In genomic region chr3:27899012-27899726, GRCm38 (mm10) we compare ENCODE assay signal across 10 mouse cellular contexts. TPM values are rescaled to one million over a fixed set of nuclear protein-coding genes. Genes with fewer than 3 reads are reported as not detected.
DNase-seq lines count a peak whose midpoint lies in the region; ATAC-seq and TF ChIP-seq lines count a peak whose summit lies in the region.
"Had no signal": no experiment of that assay in that cellular context is flagged by ENCODE, and none has a peak within 500 bp of the region (broad histone marks: within the 10 kb centered on the region; RNA-seq: fewer than 3 reads in every experiment).

No protein-coding gene starts in this region.

- H3K27me3 ChIP-seq in neural tube, embryonic 15.5 days (replicated peaks), result no peaks in the 10 kb centered on the region
- no peaks in the 10 kb centered on the region for H3K27me3 ChIP-seq in intestine, postnatal 0 days (replicated peaks; ENCODE audit: control insufficient read depth, insufficient read depth, low read length)
- H3K27me3 ChIP-seq in stomach, postnatal 0 days (ENCODE audit: control insufficient read depth, insufficient read depth, low read length), result no peaks in the 10 kb centered on the region
- H3K27me3 ChIP-seq: hindbrain, embryonic 15.5 days had no signal

- 72% methylated on average over 13 of the region's 13 CpGs for WGBS in neural tube, embryonic 15.5 days
- 22% methylated on average over 13 of the region's 13 CpGs for WGBS in intestine, postnatal 0 days
- 23% methylated on average over 13 of the region's 13 CpGs for WGBS in stomach, postnatal 0 days

- no peaks in the 10 kb centered on the region for H3K9me3 ChIP-seq in neural tube, embryonic 15.5 days (replicated peaks)
- H3K9me3 ChIP-seq in intestine, postnatal 0 days (ENCODE audit: control insufficient read depth), result no peaks in the 10 kb centered on the region
- no peaks in the 10 kb centered on the region for H3K9me3 ChIP-seq in stomach, postnatal 0 days (ENCODE audit: control insufficient read depth, low read length)
- H3K9me3 ChIP-seq: hindbrain, embryonic 15.5 days had no signal

- intact Hi-C loops in gastrocnemius, postnatal 36 days (cut with DNase I), result no loop called here

- no peak for ATAC-seq in neural tube, embryonic 15.5 days (ENCODE audit: low FRiP score)
- ATAC-seq in intestine, postnatal 0 days, result peak; percentile 63
- ATAC-seq in stomach, postnatal 0 days (ENCODE audit: low FRiP score, low TSS enrichment), result peak; percentile 75

- no peaks in the 10 kb centered on the region for H3K36me3 ChIP-seq in neural tube, embryonic 15.5 days
- no peaks in the 10 kb centered on the region for H3K36me3 ChIP-seq in intestine, postnatal 0 days (ENCODE audit: control insufficient read depth, insufficient read depth)
- H3K36me3 ChIP-seq in stomach, postnatal 0 days (ENCODE audit: control insufficient read depth, insufficient read depth, low read length), result no peaks in the 10 kb centered on the region
- H3K36me3 ChIP-seq: hindbrain, embryonic 15.5 days had no signal

- H3K27ac ChIP-seq in neural tube, embryonic 15.5 days (replicated peaks), result no peak overlapping the region
- 0 out of 2 replicates have a peak overlapping the region, but pooled peaks have one; percentile 2 for H3K27ac ChIP-seq in intestine, postnatal 0 days (ENCODE audit: low read depth, low read length)
- H3K27ac ChIP-seq in stomach, postnatal 0 days (replicated peaks), result peak overlapping the region; percentile 73
- H3K27ac ChIP-seq: hindbrain, embryonic 15.5 days had no signal

- no peak overlapping the region for H3K4me3 ChIP-seq in neural tube, embryonic 15.5 days (replicated peaks)
- H3K4me3 ChIP-seq in intestine, postnatal 0 days (ENCODE audit: low read depth, low read length), result no peak overlapping the region
- H3K4me3 ChIP-seq in stomach, postnatal 0 days (ENCODE audit: low read depth, low read length), result no peak overlapping the region
- H3K4me3 ChIP-seq: hindbrain, embryonic 15.5 days had no signal

- H3K4me1 ChIP-seq in neural tube, embryonic 15.5 days, result no peaks in the 10 kb centered on the region
- peaks cover 9% of the 10 kb centered on the region for H3K4me1 ChIP-seq in intestine, postnatal 0 days (replicated peaks; ENCODE audit: control insufficient read depth, insufficient read depth, low read length)
- H3K4me1 ChIP-seq in stomach, postnatal 0 days (replicated peaks; ENCODE audit: control insufficient read depth, insufficient read depth), result peaks cover 5% of the 10 kb centered on the region
- H3K4me1 ChIP-seq: hindbrain, embryonic 15.5 days had no signal

- TF ChIP-seq CTCF in intestine, postnatal 0 days (IDR thresholded peaks at IDR 0.05; ENCODE audit: low read depth), result peak; percentile 44
- peak; percentile 31; the same call in 1 of the 2 replicates for TF ChIP-seq CTCF in stomach, postnatal 0 days (IDR thresholded peaks at IDR 0.05; ENCODE audit: low read depth)

- no peak overlapping the region for H3K4me2 ChIP-seq in neural tube, embryonic 15.5 days
- H3K4me2 ChIP-seq in intestine, postnatal 0 days (replicated peaks; ENCODE audit: low read depth), result 0 out of 2 replicates have a peak overlapping the region, but pooled peaks have one; percentile 0
- H3K4me2 ChIP-seq in stomach, postnatal 0 days (replicated peaks; ENCODE audit: low read depth), result no peak overlapping the region
- H3K4me2 ChIP-seq: hindbrain, embryonic 15.5 days had no signal

- H3K9ac ChIP-seq in neural tube, embryonic 15.5 days (replicated peaks), result no peak overlapping the region
- no peak overlapping the region for H3K9ac ChIP-seq in intestine, postnatal 0 days (ENCODE audit: low read depth, low read length)
- H3K9ac ChIP-seq in stomach, postnatal 0 days (ENCODE audit: low read length), result no peak overlapping the region
- H3K9ac ChIP-seq: hindbrain, embryonic 15.5 days had no signal

- DNase-seq in neural tube, embryonic 10.5 days (ENCODE audit: extremely low spot score, low spot score), result peak; percentile 28
- DNase-seq in gastrocnemius, postnatal 36 days, result peak; percentile 56 to 73
- peak; percentile 44 for DNase-seq in stomach, postnatal 0 days (ENCODE audit: low spot score)
- DNase-seq in retina, postnatal 1 day, result no peak
- no peak for DNase-seq in spleen, postnatal 36 days (ENCODE audit: low spot score in 2 of 2)
- DNase-seq in adrenal gland, adult (ENCODE audit: inconsistent age in 2 of 2, low spot score in 1 of 2), result no peak

- TF ChIP-seq EP300 in stomach, postnatal 0 days (optimal IDR thresholded peaks at IDR 0.05), result no peak

RNA-seq across cellular contexts. Expression of gene Tmem212, which starts 3.0 kb away (rescaled TPM):
- polyA plus RNA-seq in neural tube, embryonic 15.5 days (2015; fragmentation: Nextera tagmentation; extraction: Ambion mirVana), result 0.82 and 0.98 TPM in 2 replicates
- total RNA-seq in gastrocnemius, postnatal 36 days (2021), result not detected
- polyA plus RNA-seq in intestine, postnatal 0 days (2015; fragmentation: Nextera tagmentation; extraction: Ambion mirVana), result 0.29 TPM in 1 of 2 replicates, not detected in the other
- not detected in 2 replicates for polyA plus RNA-seq in stomach, postnatal 0 days (2015; fragmentation: Nextera tagmentation; extraction: Ambion mirVana)
- polyA plus RNA-seq: hindbrain, embryonic 15.5 days; neural tube, embryonic 11.5 days had no signal

RNA-seq across cellular contexts. Expression of gene Pld1, which starts 39.3 kb away (rescaled TPM):
- polyA plus RNA-seq in neural tube, embryonic 15.5 days (2015; fragmentation: Nextera tagmentation; extraction: Ambion mirVana), result 4.0 and 6.1 TPM in 2 replicates
- total RNA-seq in gastrocnemius, postnatal 36 days (2021), result 1 to 10 TPM; 4.7 to 6.6 TPM
- polyA plus RNA-seq in intestine, postnatal 0 days (2015; fragmentation: Nextera tagmentation; extraction: Ambion mirVana), result 18.1 and 19.2 TPM in 2 replicates
- 5.7 and 5.8 TPM in 2 replicates for polyA plus RNA-seq in stomach, postnatal 0 days (2015; fragmentation: Nextera tagmentation; extraction: Ambion mirVana)

Comparison
In these comparisons a context has a peak if more than half of its experiments do, and no peak if none do; other contexts are left out.
1. DNase-seq: peak in neural tube, embryonic 10.5 days (single experiment), gastrocnemius, postnatal 36 days (2 of 2) and stomach, postnatal 0 days (single experiment); none in retina, postnatal 1 day (single experiment), spleen, postnatal 36 days (0 of 2) and adrenal gland, adult (0 of 2).